Mouse (Mus musculus): Measurements from ENCODE around the gene Tas2r106.

The Tas2r106 gene

DNA sequence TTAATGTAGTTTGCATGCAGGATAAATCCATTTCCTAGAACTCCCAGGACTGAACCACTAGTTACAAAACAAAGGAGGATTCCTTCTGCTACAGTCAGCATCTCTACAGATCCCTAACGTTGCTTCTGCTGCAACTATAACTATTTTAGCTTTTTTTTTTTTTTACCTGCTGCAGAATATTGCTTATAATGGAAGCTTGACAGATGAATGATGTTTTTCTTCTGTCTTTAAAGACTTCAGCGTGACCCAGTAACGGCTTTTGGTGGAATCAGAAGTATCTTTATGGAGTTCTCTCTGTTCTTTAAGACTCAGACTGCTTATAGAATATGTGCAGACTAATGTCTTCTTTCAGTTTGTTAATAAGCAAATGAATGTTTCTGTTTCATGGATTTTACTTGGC is at the start of gene Tas2r106:
TSS of gene Tas2r106 (minus strand) at position 101 of the 400 bp plus-strand sequence.
- DNase-seq (ENCODE audit: low spot score in 2 of 2), result no peak

GRCm38 (mm10) chr6:131712803-131713202 is 34.1 kb upstream of the Tas2r106 start:
- no peak for DNase-seq (ENCODE audit: low spot score in 2 of 2)

GRCm38 (mm10) chr6:131689963-131690362 is 11.3 kb upstream of the Tas2r106 start, which contains the start of gene Tas2r114:
Gene Tas2r114, minus strand, starts transcription at chr6:131690063.
- no peak for DNase-seq (ENCODE audit: low spot score in 2 of 2)

DNA sequence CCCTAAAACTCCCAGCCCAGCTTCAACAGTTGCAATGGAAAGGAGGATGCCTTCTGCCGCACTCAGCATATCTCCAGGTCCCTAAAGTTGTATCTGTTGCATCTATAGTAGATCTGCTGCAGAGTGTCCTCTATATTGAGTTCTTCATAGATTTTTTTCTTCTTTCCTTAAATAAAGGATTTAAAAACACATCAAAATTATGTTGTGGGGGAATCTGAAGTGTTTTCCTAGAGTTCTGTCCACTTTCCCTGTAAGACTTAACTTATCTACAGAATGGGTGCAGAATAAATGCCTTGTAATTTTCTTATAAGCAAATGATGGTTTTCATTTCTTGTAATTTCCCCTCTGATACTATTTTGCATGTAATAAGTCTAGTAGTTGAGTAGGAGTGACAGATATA is 8.7 kb upstream of the Tas2r106 start, which contains the start of gene Tas2r105:
TSS of gene Tas2r105 (minus strand) at position 101 of the 400 bp plus-strand sequence.
- DNase-seq (ENCODE audit: low spot score in 2 of 2), result no peak

DNA sequence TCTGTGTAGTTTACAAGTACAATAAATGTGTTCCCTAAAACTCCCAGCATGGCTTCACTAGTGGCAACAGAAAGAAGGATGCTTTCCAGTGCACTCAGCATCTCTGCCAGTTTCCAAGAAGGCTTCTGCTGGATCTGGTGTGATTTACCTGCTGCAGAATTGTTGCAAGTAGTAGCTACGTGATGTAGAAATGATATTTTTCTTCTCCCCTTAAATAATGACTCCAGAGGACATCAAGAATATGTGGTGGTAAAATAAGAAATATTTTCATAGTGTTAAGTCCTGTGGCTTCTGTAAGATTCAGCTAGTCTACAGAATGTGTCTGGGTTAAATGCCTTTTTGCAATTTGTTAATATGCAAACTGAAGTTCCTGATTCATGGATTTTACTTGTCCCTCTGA is 7.0 kb upstream of the Tas2r106 start, which contains the start of gene Tas2r104:
TSS of gene Tas2r104 (minus strand) at position 101 of the 400 bp plus-strand sequence.
- no peak for DNase-seq (ENCODE audit: low spot score in 2 of 2)

GRCm38 (mm10) chr6:131660049-131660448 is 18.6 kb downstream of the Tas2r106 start, which contains the start of gene Tas2r107:
Gene Tas2r107, minus strand, starts transcription at chr6:131660149.
- DNase-seq (ENCODE audit: low spot score in 2 of 2), result no peak

GRCm38 (mm10) chr6:131630812-131631211 is 47.9 kb downstream of the Tas2r106 start, which contains the start of gene Tas2r130:
Gene Tas2r130, minus strand, starts transcription at chr6:131630912.
- no peak for DNase-seq (ENCODE audit: low spot score in 2 of 2)
